Mouse (Mus musculus) activated CD4-positive, CD25-positive, alpha-beta regulatory T cell, adult 4 months (primary cell): ENCODE measurements around the gene Med16. TPM values are rescaled to one million over a fixed set of nuclear protein-coding genes. Genes with fewer than 3 reads are reported as not detected.

Source experiments
- ATAC-seq: one replicate; pipeline ENCODE4 v1.8.0; 2017
- polyA plus RNA-seq, 2 experiments: library from polyadenylated mRNA; unstranded; fragments of 100-300 nt; shearing (Covaris generic); gene quantifications; one replicate each; pipeline ENCODE4 v1.2.1; 2017

Med16 gene
- polyA plus RNA-seq, 2 experiments from 2014 or later: 6.7 to 10.5 TPM

- ATAC-seq: peak; percentile 28
Observed at GRCm38 (mm10) chr10:79883297-79884084, 25.2 kb downstream of the Med16 start.

GRCm38 (mm10) chr10:79881981-79882380, 26.7 kb downstream of the Med16 start:
- ATAC-seq: no peak

GRCm38 (mm10) chr10:79880721-79881120, 28.0 kb downstream of the Med16 start:
- no peak for ATAC-seq

GRCm38 (mm10) chr10:79879527-79879926, 29.2 kb downstream of the Med16 start:
- no peak for ATAC-seq

GRCm38 (mm10) chr10:79877757-79878156, 31.0 kb downstream of the Med16 start:
- ATAC-seq: no peak

GRCm38 (mm10) chr10:79877174-79877573, 31.5 kb downstream of the Med16 start:
- ATAC-seq: no peak

- ATAC-seq: no peak
Observed at GRCm38 (mm10) chr10:79874290-79874862, 34.3 kb downstream of the Med16 start, which contains the start of the genes Prtn3 and Plppr3. Prtn3 (plus strand) TSS chr10:79874476. Plppr3 (minus strand) TSS chr10:79874634.

- ATAC-seq: no peak
Observed at GRCm38 (mm10) chr10:79873715-79874289, 34.9 kb downstream of the Med16 start.

- no peak for ATAC-seq
Observed at GRCm38 (mm10) chr10:79873313-79873712, 35.4 kb downstream of the Med16 start.

- ATAC-seq: no peak
Observed at GRCm38 (mm10) chr10:79872862-79873261, 35.9 kb downstream of the Med16 start.

- ATAC-seq: no peak
Observed at GRCm38 (mm10) chr10:79871845-79872244, 36.9 kb downstream of the Med16 start.

- ATAC-seq: no peak
Observed at GRCm38 (mm10) chr10:79866601-79867000, 42.1 kb downstream of the Med16 start.

- no peak for ATAC-seq
Observed at GRCm38 (mm10) chr10:79865801-79866295, 42.9 kb downstream of the Med16 start.

- ATAC-seq: no peak
Observed at GRCm38 (mm10) chr10:79865189-79865601, 43.5 kb downstream of the Med16 start.

GRCm38 (mm10) chr10:79864351-79865188, 44.2 kb downstream of the Med16 start:
- no peak for ATAC-seq

- ATAC-seq: no peak
Observed at GRCm38 (mm10) chr10:79862925-79863324, 45.8 kb downstream of the Med16 start.

- ATAC-seq: no peak
Observed at GRCm38 (mm10) chr10:79862049-79862788, 46.5 kb downstream of the Med16 start.

GRCm38 (mm10) chr10:79861230-79862048, 47.3 kb downstream of the Med16 start:
- no peak for ATAC-seq

GRCm38 (mm10) chr10:79860079-79860911, 48.4 kb downstream of the Med16 start:
- ATAC-seq: no peak

- no peak for ATAC-seq
Observed at GRCm38 (mm10) chr10:79859116-79859515, 49.6 kb downstream of the Med16 start.
